Mouse (Mus musculus): ENCODE measurements around the gene Gimap3.

DNA sequence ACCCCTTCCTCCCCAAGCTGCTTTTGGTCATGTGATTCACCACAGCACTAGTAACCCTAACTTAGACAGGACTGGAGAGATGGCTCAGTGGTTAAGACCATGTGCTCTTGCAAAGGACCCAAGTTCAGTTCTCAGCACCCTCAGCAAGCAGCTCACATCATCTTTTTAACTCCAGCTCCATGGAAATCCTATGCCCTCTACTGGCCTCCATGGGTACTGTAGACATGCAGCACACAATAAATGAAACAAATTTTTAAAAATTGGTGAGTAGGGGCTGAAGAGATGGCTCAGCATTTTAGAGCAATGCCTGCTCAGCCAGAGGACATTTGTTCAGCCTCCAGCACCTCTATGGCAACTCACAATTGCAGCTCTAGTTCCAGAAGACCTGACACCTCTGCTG lies 44.4 kb upstream of the Gimap3 start:
- TF ChIP-seq CTCF (IDR thresholded peaks at IDR 0.05; ENCODE audit: control insufficient read depth, insufficient read depth, insufficient replicate concordance, low read depth, low read length) = no peak
- TF ChIP-seq POLR2A (IDR thresholded peaks at IDR 0.05; ENCODE audit: control insufficient read depth, low read depth, low read length) = no peak
